Mouse (Mus musculus) neutrophil, adult 5-6 weeks (primary cell): ENCODE measurements around the gene Nfkbia. TPM values are rescaled to one million over a fixed set of nuclear protein-coding genes. Genes with fewer than 3 reads are reported as not detected.
A peak's percentile ranks its signal among the peaks of the same experiment; 100 is the strongest.

Experiments used
- ATAC-seq: fragments of 151-379, 151-347 bp; 2 replicates; pipeline ENCODE4 v1.8.0; 2017; ENCODE audit warnings: mild to moderate bottlenecking, moderate TSS enrichment; ENCODE audit not compliant: insufficient number of reproducible peaks, poor library complexity, low FRiP score, severe bottlenecking; ENCODE audit errors: extremely low read depth
- total RNA-seq: library from RNA; stranded (forward); fragments of 200-1000 nt; gene quantifications from 2 replicates; pipeline ENCODE4 v1.2.3, GENCODE M21; 2017

Gene Nfkbia
- total RNA-seq, 1 experiment from 2014 or later = 150 TPM

GRCm38 (mm10) chr12:55448457-55448856, 44.0 kb downstream of the Nfkbia start:
- ATAC-seq = no peak

GRCm38 (mm10) chr12:55447396-55447760, 45.1 kb downstream of the Nfkbia start:
- ATAC-seq = no peak

DNA sequence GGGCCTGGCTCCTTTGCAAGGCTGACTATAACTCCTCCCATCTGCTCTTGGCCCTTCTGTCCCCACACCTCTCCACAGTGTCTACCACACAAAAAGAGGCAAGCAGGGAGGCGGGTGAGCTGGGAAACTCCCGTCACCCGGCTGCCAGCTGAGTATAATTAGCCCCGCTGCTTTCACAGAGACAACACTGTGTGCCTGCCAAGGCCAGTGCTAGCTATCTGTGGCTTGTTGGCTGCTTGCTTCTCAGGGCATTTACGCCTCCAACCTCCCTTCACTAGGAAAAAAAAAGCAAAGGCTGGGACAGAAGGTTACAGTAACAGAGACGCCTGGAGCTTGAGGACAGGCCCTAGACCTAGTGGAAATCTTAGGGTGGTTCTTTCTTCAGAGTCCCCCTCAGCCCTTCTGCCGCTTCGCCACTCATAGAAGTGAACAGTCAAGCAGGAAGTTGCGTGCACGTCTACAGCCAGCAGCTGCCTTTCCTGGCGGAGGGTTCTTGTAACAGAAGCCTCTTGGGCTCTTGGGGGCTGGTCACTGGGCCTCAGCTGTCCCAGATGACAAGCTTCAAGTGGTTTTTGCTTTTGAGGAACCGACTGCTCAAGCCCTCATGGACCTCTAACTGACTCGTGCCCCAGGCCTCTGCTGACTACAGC, 45.6 kb downstream of the Nfkbia start:
- peak; percentile 68 for ATAC-seq

GRCm38 (mm10) chr12:55446366-55446745, 46.1 kb downstream of the Nfkbia start:
- no peak for ATAC-seq

DNA sequence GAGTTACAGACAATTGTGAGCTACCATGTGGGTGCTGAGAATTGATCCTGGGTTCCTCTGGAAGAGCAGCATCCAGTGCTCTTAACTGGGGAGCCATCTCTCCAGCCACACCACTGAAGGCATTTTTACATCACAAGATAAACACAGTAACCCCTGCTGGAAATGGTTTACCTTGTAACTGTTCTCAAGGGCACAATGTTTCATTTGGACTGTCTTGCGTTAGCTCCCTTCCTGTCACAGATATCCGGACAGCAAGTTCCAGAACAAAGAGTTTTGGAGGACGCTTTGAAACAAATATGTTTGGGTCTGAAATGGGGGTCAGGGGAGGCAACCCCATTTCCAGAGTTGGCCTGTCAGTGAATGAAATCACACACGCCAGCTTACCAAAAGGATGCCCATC, 46.9 kb downstream of the Nfkbia start:
- no peak for ATAC-seq

GRCm38 (mm10) chr12:55444031-55444451, 48.4 kb downstream of the Nfkbia start:
- ATAC-seq = no peak

DNA sequence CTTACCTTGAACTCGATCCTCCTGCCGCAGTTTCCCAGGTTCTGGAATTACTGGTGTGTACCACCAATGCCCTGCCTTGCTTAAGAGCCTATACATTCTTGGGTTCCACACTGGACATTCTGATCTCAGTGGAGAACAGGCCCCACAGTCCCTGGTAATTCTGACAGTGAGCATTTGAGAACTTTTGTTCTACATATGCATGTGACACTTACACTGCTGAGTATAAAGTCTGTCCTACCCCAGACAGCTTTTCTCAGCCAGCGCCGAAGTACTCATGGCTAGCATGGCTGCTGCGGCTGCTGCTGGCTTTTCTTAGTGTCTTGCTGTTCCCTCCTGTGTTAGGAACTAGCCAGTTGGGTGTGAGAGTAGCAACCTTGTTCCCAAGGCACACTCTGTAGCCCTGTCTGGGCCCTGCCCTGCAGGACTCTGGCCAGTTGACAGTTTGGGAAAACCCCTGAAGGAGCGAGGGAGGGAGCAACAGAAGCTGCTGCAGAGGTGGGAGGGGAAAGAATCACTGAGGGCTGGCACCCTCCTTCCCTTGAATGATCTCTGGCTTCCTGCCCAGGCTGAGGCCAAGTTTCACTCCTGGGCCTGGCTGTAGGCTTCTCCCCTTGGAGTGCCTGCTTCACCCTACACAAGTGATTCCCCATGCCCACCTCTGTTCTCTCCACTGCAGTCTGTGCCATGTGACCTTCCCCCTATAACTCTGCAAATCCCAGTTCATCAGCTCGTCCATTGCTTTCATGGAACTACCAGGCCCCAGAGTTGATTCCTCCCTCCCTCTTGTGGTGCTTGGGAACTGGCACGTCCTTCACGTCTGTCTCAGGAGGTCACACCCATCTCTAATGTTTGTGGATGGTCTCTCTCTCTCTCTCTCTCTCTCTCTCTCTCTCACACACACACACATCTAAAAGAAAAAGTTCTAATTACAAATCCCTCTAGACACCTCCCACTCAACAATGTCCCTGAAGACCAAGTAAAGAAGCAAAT, 49.3 kb downstream of the Nfkbia start:
- no peak for ATAC-seq

DNA sequence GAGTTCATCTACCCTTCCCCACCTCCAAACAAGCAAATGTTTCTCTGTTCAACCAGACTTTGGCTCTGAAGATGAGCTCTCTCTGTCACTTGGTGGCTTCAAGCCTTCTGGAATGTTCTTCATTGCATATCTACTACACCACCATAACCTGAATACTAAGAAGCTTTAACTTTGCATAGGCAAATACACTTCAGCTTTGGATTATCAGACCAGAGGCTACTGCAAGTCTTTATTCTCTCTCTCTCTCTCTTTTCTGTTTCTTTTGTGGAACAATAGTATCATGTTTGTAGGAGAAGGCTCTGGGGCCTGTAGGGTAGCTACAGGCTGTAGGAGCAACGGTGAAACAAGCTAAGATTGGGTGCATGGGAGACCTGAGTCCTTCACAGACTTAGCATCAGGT, 50.2 kb downstream of the Nfkbia start:
- ATAC-seq = no peak

GRCm38 (mm10) chr12:55440416-55440815, 52.0 kb downstream of the Nfkbia start:
- no peak for ATAC-seq

Other genes with a start within 250 kb of the Nfkbia start
- gene 1110008L16Rik, start 193.1 kb downstream of the Nfkbia start, total RNA-seq = 6.3 and 8.8 TPM in 2 replicates
- 24.4 and 25.4 TPM in 2 replicates for gene Ppp2r3c, start 189.6 kb downstream of the Nfkbia start, total RNA-seq
- gene Psma6, start 108.4 kb downstream of the Nfkbia start, total RNA-seq = 128 and 134 TPM in 2 replicates
- gene Aldoart2, start 72.6 kb upstream of the Nfkbia start, total RNA-seq = not detected in 2 replicates
- 0.12 TPM in 1 of 2 replicates, not detected in the other for gene Insm2, start 106.8 kb upstream of the Nfkbia start, total RNA-seq